Mouse (Mus musculus) ES-Bruce4 (cell line): Measurements from ENCODE around the gene Tmprss6. TPM values are rescaled to one million over a fixed set of nuclear protein-coding genes. Genes with fewer than 3 reads are reported as not detected.

Source experiments
- H3K27ac ChIP-seq: 2 replicates; pipeline ENCODE4 v1.5.1; 2012; ENCODE audit warnings: low read length, inconsistent platforms; ENCODE audit not compliant: insufficient read depth
- H3K27me3 ChIP-seq: 2 replicates; pipeline ENCODE4 v1.6.1; 2012; ENCODE audit warnings: mild to moderate bottlenecking, low read length, inconsistent platforms; ENCODE audit not compliant: control insufficient read depth, poor library complexity, insufficient read depth, severe bottlenecking
- H3K36me3 ChIP-seq: 2 replicates; pipeline ENCODE4 v1.6.1; 2012; ENCODE audit warnings: inconsistent platforms, mild to moderate bottlenecking, low read length, moderate library complexity; ENCODE audit not compliant: control insufficient read depth, poor library complexity, insufficient read depth, severe bottlenecking
- H3K4me1 ChIP-seq: one replicate; pipeline ENCODE4 v1.8.1; 2011; ENCODE audit warnings: low read length; ENCODE audit not compliant: control insufficient read depth, insufficient read depth
- H3K4me3 ChIP-seq: 2 replicates; pipeline ENCODE4 v1.5.1; 2011; ENCODE audit warnings: low read depth, mild to moderate bottlenecking, low read length
- H3K9ac ChIP-seq: 2 replicates; pipeline ENCODE4 v1.6.1; 2012; ENCODE audit warnings: low read depth, mild to moderate bottlenecking, inconsistent platforms; ENCODE audit not compliant: poor library complexity, severe bottlenecking
- H3K9me3 ChIP-seq: replicated peaks from 2 replicates; pipeline ENCODE4 v1.6.1; 2012; ENCODE audit warnings: mild to moderate bottlenecking, low read length, inconsistent platforms; ENCODE audit not compliant: control insufficient read depth, poor library complexity, insufficient read depth, severe bottlenecking
- CTCF ChIP-seq: IDR thresholded peaks from one replicate; pipeline ENCODE4 v1.8.1; 2011; ENCODE audit warnings: low read depth, low read length
- EP300 ChIP-seq: IDR thresholded peaks from 2 replicates; pipeline ENCODE4 v1.6.1; 2011; ENCODE audit warnings: low read depth, low read length; ENCODE audit not compliant: insufficient read depth
- POLR2A ChIP-seq: IDR thresholded peaks from one replicate; pipeline ENCODE4 v1.8.1; 2011; ENCODE audit warnings: low read length; ENCODE audit not compliant: insufficient read depth
- polyA plus RNA-seq: library from polyadenylated mRNA; stranded (reverse); fragments of >200 nt; gene quantifications from 2 replicates; pipeline ENCODE4 v1.2.4, GENCODE M21; 2011; ENCODE audit warnings: low read depth; ENCODE audit not compliant: missing spikeins, insufficient read depth, insufficient read length

Tmprss6 gene
- polyA plus RNA-seq, 1 experiment, result 0.70 TPM

DNA sequence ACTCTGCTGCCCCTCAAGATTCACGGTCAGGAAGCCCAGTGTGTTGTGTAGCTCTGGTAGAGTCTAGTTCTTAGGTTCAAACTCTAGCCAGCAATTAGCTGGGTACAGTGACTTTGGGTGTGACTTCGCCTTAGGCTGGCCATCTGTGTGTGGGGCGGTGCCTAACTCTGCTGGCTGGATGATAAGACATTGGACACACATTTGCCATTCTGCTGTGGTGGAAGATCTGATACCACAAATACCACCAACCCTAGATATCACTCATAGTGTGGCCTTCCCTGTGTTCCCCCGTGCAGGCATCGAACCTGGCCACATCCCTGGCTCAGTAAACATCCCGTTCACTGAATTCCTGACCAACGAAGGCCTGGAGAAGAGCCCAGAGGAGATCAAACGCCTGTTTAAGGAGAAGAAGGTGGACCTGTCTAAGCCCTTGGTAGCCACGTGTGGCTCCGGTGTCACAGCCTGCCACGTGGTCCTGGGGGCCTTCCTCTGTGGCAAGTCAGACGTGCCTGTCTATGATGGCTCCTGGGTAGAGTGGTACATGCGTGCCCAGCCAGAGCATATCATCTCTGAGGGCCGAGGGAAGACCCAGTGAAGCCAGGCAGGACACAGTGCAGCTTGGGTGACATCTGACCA lies 55.2 kb downstream of the Tmprss6 start:
- H3K9ac ChIP-seq, result no peak overlapping the region
- no peaks in the 10 kb centered on the region for H3K4me1 ChIP-seq
- no peaks in the 10 kb centered on the region for H3K36me3 ChIP-seq
- TF ChIP-seq EP300 (no peak), CTCF (no peak), POLR2A (no peak)
- H3K9me3 ChIP-seq, result no peaks in the 10 kb centered on the region
- H3K27me3 ChIP-seq, result no peaks in the 10 kb centered on the region
- H3K4me3 ChIP-seq, result no peak overlapping the region
- no peak overlapping the region for H3K27ac ChIP-seq

DNA sequence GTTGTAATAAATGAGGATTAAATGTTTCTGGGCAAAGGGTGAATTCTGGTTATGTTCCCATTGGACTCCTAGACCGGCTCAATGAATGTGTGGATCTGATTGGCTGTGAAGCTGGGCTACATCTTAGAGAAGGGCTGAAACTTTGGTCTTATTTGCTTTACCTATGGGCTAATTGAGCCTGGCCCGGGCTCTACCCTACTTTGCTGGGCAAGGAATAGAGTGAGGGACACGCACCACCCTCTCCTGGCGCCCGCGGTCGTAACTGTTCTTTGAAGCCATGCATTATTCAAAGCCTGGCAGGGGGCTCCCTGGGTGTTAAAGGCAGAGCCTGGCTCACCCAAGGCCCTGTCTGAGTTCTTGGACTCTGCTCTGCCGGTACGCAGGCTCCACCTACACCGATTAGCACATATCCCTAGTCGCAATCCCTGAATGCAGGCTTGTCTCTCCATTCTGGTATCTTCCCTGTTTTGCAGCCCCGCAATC lies 58.8 kb downstream of the Tmprss6 start:
- Histone ChIP-seq H3K9ac (peak overlapping the region; percentile 8; the same call in 1 of the 2 replicates), H3K4me1 (no peaks in the 10 kb centered on the region), H3K9me3 (no peaks in the 10 kb centered on the region), H3K4me3 (peak overlapping the region; percentile 67), H3K27ac (no peak overlapping the region), H3K27me3 (no peaks in the 10 kb centered on the region), H3K36me3 (no peaks in the 10 kb centered on the region)
- TF ChIP-seq CTCF, result no peak
- no peak for TF ChIP-seq POLR2A
- no peak for TF ChIP-seq EP300

DNA sequence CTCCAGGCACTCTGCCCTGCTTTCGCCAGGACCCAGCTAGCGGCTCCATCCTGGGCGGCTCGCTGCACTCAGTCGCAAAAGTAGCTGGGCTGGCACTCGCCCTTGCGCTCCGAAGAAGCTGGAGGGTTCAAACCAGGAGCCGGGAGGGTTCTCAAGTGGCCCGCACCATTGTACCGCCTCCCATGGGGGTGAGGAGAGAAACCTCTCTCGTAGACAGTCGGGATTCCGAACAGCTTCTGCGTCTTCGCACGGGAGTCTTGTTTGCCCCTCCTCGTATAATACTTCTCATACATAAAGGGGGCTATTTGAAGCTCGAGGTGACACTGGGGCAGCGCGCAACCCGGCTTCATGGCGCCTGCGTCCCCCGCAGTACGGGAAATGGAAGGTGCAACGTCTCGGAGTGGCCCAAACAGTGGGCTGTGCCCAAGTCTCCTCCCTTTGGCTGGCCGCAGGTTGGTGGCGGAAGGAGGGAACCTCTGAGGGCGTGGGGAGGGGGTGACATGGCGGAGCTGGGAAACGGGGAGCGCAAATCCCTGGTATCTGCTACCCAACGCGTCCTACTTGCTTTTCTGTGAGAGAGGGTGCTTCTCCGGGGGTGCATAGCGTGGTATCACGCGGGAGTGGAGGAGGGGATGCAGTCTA lies 62.0 kb downstream of the Tmprss6 start, which contains the start of gene Mpst:
Gene Mpst (plus strand): TSS at position 124 of the 642 bp plus-strand sequence.
- H3K27me3 ChIP-seq, result no peaks in the 10 kb centered on the region
- peak within 1 kb of the TSS; percentile 79 for H3K9ac ChIP-seq
- peak within 1 kb of the TSS; percentile 87 for H3K27ac ChIP-seq
- peaks cover 5% of the 10 kb centered on the region for H3K4me1 ChIP-seq
- no peak for TF ChIP-seq EP300
- peak; percentile 79 for TF ChIP-seq POLR2A
- peak within 1 kb of the TSS; percentile 91 for H3K4me3 ChIP-seq
- no peaks in the 10 kb centered on the region for H3K36me3 ChIP-seq
- no peaks in the 10 kb centered on the region for H3K9me3 ChIP-seq

DNA sequence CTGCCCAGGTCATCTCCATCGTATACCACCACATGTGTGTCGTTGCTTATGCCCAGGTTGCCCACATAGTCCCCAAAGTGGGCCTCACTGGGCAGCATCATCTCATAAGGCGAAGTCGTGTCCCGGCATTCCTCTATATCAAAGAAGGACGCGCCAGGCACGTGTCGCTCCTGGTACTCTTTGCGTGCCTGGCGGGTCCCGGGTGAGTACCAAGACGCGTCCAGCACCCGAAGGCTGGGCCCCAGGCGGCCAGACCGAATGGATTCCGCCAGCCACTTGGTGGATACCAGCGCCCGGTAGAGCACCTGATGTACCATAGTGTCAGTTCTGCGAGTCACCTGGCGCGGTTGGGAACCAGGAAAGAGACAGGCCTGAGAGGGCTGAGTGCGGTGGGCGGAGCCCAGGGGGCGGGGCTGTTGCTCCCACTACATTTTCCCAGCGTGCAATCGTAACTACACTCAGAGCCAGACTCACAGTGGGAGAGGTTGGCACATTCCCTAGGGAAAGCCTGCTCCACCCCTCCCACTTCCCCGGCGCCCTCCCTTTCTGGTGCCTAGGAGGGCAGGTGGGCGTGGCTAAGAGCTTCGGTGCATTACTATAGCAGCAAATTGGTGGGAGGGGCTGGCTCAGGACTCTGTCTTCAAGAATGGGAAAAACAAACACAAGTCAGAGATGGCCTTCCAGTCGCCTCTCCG lies 62.8 kb downstream of the Tmprss6 start, which contains the start of gene Tst:
Gene Tst (minus strand): TSS at position 391 of the 695 bp plus-strand sequence.
- 0 out of 2 replicates have a peak, but pooled peaks have one; percentile 41 for TF ChIP-seq EP300
- no peak for TF ChIP-seq POLR2A
- Histone ChIP-seq H3K9ac (peak within 1 kb of the TSS; percentile 79), H3K4me1 (peaks cover 5% of the 10 kb centered on the region), H3K27me3 (no peaks in the 10 kb centered on the region), H3K9me3 (no peaks in the 10 kb centered on the region), H3K27ac (peak within 1 kb of the TSS; percentile 87), H3K4me3 (peak within 1 kb of the TSS; percentile 91), H3K36me3 (no peaks in the 10 kb centered on the region)

DNA sequence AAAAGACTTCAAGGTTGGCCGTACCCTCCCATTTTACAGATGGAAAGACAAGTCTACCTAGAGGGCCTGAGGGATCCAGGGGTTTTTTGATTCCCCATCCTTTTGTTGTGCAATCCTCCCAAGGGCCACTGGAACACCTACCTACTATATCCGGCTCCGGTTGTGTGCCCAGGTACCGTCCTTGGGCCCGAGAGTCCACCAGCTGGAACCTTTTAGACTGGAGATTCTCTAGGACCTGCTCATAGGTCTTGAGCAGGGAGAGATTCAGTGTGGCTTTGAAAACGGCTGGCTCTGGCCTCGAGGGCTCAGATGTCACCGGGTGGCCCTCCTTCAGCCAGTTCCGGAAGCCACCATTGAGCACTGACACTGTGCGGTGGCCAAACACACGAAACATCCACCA lies 63.3 kb downstream of the Tmprss6 start:
- H3K9ac ChIP-seq, result peak overlapping the region; percentile 47
- H3K4me1 ChIP-seq, result peaks cover 5% of the 10 kb centered on the region

DNA sequence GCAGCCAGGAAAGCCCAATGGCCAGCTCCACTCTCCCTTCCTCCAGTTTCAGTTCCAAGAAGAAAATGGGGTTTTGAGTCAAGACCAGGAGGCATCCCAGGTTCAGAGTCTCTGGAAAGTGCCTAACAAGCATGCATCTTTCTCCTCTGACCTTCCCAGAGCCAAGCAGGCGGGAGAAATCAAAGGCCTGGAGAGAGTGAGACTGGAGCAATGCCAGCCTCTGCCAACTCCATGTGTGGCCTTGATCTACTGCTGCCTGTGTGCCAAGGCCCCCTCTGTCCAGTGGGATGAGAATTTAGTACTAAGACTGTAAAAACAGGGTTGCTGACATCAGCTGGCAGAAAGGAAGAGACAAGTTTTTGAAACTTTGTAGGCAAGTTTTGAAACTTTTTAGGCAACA lies 64.5 kb downstream of the Tmprss6 start:
- Histone ChIP-seq H3K4me1 (peaks cover 5% of the 10 kb centered on the region), H3K27ac (no peak overlapping the region)

More for the DNA sequence above, 63.3 kb downstream of the Tmprss6 start:
- H3K27me3 ChIP-seq, result no peaks in the 10 kb centered on the region
- no peak for TF ChIP-seq CTCF
- H3K9me3 ChIP-seq, result no peaks in the 10 kb centered on the region
- no peaks in the 10 kb centered on the region for H3K36me3 ChIP-seq
- peak overlapping the region; percentile 91 for H3K4me3 ChIP-seq
- no peak overlapping the region for H3K27ac ChIP-seq

More for the DNA sequence above, 64.5 kb downstream of the Tmprss6 start:
- H3K4me3 ChIP-seq, result no peak overlapping the region
- no peaks in the 10 kb centered on the region for H3K9me3 ChIP-seq
- no peaks in the 10 kb centered on the region for H3K36me3 ChIP-seq
- H3K27me3 ChIP-seq, result no peaks in the 10 kb centered on the region
- no peak for TF ChIP-seq EP300
- no peak for TF ChIP-seq POLR2A
- no peak for TF ChIP-seq CTCF
- no peak overlapping the region for H3K9ac ChIP-seq
